Mouse (Mus musculus): ENCODE data around the gene Cxcr4. TPM values are rescaled to one million over a fixed set of nuclear protein-coding genes. Genes with fewer than 3 reads are reported as not detected.

Gene Cxcr4
- 100 to 1,000 TPM; 638 to 684 TPM for total RNA-seq (2023)

GRCm38 (mm10) chr1:128592211-128592741 lies at the start of gene Cxcr4:
Cxcr4 (minus strand) TSS chr1:128592293.

Other genes with a start within 250 kb of the Cxcr4 start
- gene Mcm6, start 232.6 kb downstream of the Cxcr4 start, total RNA-seq (2023): 10 to 100 TPM; 11.8 to 15.7 TPM
- 10 to 100 TPM; 39.5 to 41.7 TPM for gene Dars, start 174.9 kb downstream of the Cxcr4 start, total RNA-seq (2023)

Data from monocyte, adult 59 days (primary cell).